11 mouse cellular contexts compared by ENCODE assay signal in genomic region chr19:46971712-46972111, GRCm38 (mm10). TPM values are rescaled to one million over a fixed set of nuclear protein-coding genes. Genes with fewer than 3 reads are reported as not detected.
DNase-seq lines count a peak whose midpoint lies in the region; ATAC-seq and TF ChIP-seq lines count a peak whose summit lies in the region.
"Had no signal": no experiment of that assay in that cellular context is flagged by ENCODE, and none has a peak within 500 bp of the region (broad histone marks: within the 10 kb centered on the region; RNA-seq: fewer than 3 reads in every experiment).

No protein-coding gene starts in this region.

- no peak for DNase-seq in liver, adult 2 months (ENCODE audit: extremely low read depth, low read depth, low spot score)
- no peak for DNase-seq in liver
- peak; percentile 40 for DNase-seq in forebrain, embryonic 14.5 days (ENCODE audit: low spot score)
- no peak for DNase-seq in liver, embryonic 13.5 days
- DNase-seq in natural killer cell, adult 2 months (ENCODE audit: low spot score in 2 of 2) = no peak
- no peak for DNase-seq in thymus, postnatal 10 days (ENCODE audit: low spot score in 2 of 2)
- DNase-seq: adrenal gland, postnatal 10 days; cerebellum, postnatal 10 days; lung, postnatal 14 days had no signal

- no peaks in the 10 kb centered on the region for H3K79me2 ChIP-seq in liver, adult 2 months (ENCODE audit: control insufficient read depth, insufficient read depth, low read length)

- TF ChIP-seq POLR2A in liver, adult 2 months (IDR thresholded peaks at IDR 0.05; ENCODE audit: extremely low read depth, insufficient read depth, low read length) = no peak

- no peaks in the 10 kb centered on the region for H3K27me3 ChIP-seq in liver, adult 2 months (ENCODE audit: control insufficient read depth, insufficient read depth, low read length)
- H3K27me3 ChIP-seq in forebrain, embryonic 14.5 days (replicated peaks; ENCODE audit: control insufficient read depth, insufficient read depth, low read length) = no peaks in the 10 kb centered on the region
- no peaks in the 10 kb centered on the region for H3K27me3 ChIP-seq in liver, embryonic 13.5 days
- no peaks in the 10 kb centered on the region for H3K27me3 ChIP-seq in stomach, embryonic 14.5 days (ENCODE audit: control insufficient read depth, insufficient read depth, low read length)

- no peaks in the 10 kb centered on the region for H3K9me3 ChIP-seq in forebrain, embryonic 14.5 days (replicated peaks; ENCODE audit: control insufficient read depth, low read length)
- H3K9me3 ChIP-seq in liver, embryonic 13.5 days (replicated peaks) = no peaks in the 10 kb centered on the region
- no peaks in the 10 kb centered on the region for H3K9me3 ChIP-seq in stomach, embryonic 14.5 days (ENCODE audit: control insufficient read depth, low read depth, low read length)

- ATAC-seq in forebrain, embryonic 14.5 days = peak; percentile 45; the same call in 1 of the 2 replicates
- no peak for ATAC-seq in liver, embryonic 13.5 days (ENCODE audit: low read depth)
- no peak for ATAC-seq in stomach, embryonic 14.5 days (ENCODE audit: insufficient number of reproducible peaks, insufficient read depth, low FRiP score, low read depth)

- 80% methylated on average over 9 of the region's 9 CpGs for WGBS in liver, adult 2 months
- WGBS in forebrain, embryonic 14.5 days = 60% methylated on average over 9 of the region's 9 CpGs
- WGBS in liver, embryonic 13.5 days (ENCODE audit: insufficient replicate concordance) = 70% methylated on average over 9 of the region's 9 CpGs
- 56% methylated on average over 9 of the region's 9 CpGs for WGBS in stomach, embryonic 14.5 days

- peak overlapping the region; percentile 79; the same call in 1 of the 2 replicates for H3K27ac ChIP-seq in liver, adult 2 months (replicated peaks; ENCODE audit: insufficient read depth, low read depth, low read length)
- peak overlapping the region; percentile 87 for H3K27ac ChIP-seq in forebrain, embryonic 14.5 days (ENCODE audit: low read depth, low read length)
- peak overlapping the region; percentile 47 for H3K27ac ChIP-seq in liver, embryonic 13.5 days
- peak overlapping the region; percentile 79 for H3K27ac ChIP-seq in stomach, embryonic 14.5 days (ENCODE audit: low read length)

- no peaks in the 10 kb centered on the region for H3K36me3 ChIP-seq in liver, adult 2 months (ENCODE audit: control insufficient read depth, insufficient read depth, low read length)
- no peaks in the 10 kb centered on the region for H3K36me3 ChIP-seq in forebrain, embryonic 14.5 days (ENCODE audit: control insufficient read depth, insufficient read depth, low read length)
- no peaks in the 10 kb centered on the region for H3K36me3 ChIP-seq in liver, embryonic 13.5 days
- H3K36me3 ChIP-seq in stomach, embryonic 14.5 days (ENCODE audit: control insufficient read depth, insufficient read depth, low read length) = no peaks in the 10 kb centered on the region

- H3K9ac ChIP-seq in liver, adult 2 months (ENCODE audit: low read depth, low read length) = no peak overlapping the region
- peak overlapping the region; percentile 29; the same call in 1 of the 2 replicates for H3K9ac ChIP-seq in forebrain, embryonic 14.5 days (ENCODE audit: low read length)
- no peak overlapping the region for H3K9ac ChIP-seq in liver, embryonic 13.5 days
- no peak overlapping the region for H3K9ac ChIP-seq in stomach, embryonic 14.5 days (replicated peaks; ENCODE audit: low read depth, low read length)

- peaks cover 30% of the 10 kb centered on the region for H3K4me1 ChIP-seq in liver, adult 2 months (ENCODE audit: control insufficient read depth, insufficient read depth, low read length)
- H3K4me1 ChIP-seq in forebrain, embryonic 14.5 days (ENCODE audit: control insufficient read depth, insufficient read depth, low read length) = peaks cover 15% of the 10 kb centered on the region
- H3K4me1 ChIP-seq in liver, embryonic 13.5 days (replicated peaks) = peaks cover 48% of the 10 kb centered on the region
- H3K4me1 ChIP-seq in stomach, embryonic 14.5 days (ENCODE audit: control insufficient read depth, insufficient read depth, low read length) = no peaks in the 10 kb centered on the region

- no peak overlapping the region for H3K4me3 ChIP-seq in liver, adult 2 months (ENCODE audit: insufficient read depth, low read depth, low read length)
- H3K4me3 ChIP-seq in forebrain, embryonic 14.5 days (ENCODE audit: low read depth, low read length) = no peak overlapping the region
- H3K4me3 ChIP-seq in liver, embryonic 13.5 days (replicated peaks) = no peak overlapping the region
- H3K4me3 ChIP-seq in stomach, embryonic 14.5 days (ENCODE audit: low read depth, low read length) = no peak overlapping the region

- 0 out of 2 replicates have a peak overlapping the region, but pooled peaks have one; percentile 1 for H3K4me2 ChIP-seq in forebrain, embryonic 14.5 days (ENCODE audit: low read length)
- H3K4me2 ChIP-seq in liver, embryonic 13.5 days = no peak overlapping the region
- H3K4me2 ChIP-seq in stomach, embryonic 14.5 days (replicated peaks; ENCODE audit: low read depth, low read length) = no peak overlapping the region

- no peak for TF ChIP-seq CTCF in liver, adult 2 months (IDR thresholded peaks at IDR 0.05; ENCODE audit: low read depth, low read length)

RNA-seq across cellular contexts. Expression of gene Ina, which starts 42.8 kb away (rescaled TPM):
- total RNA-seq in liver, adult 2 months (2014; rRNA removed) = under 0.01 TPM in 1 of 2 replicates, not detected in the other
- polyA plus RNA-seq in liver, adult 2 months (2012; rRNA removed) = not detected in 2 replicates
- 253 and 297 TPM in 2 replicates for polyA plus RNA-seq in forebrain, embryonic 14.5 days (2014; fragmentation: Nextera tagmentation; extraction: Ambion mirVana)
- 0.58 and 0.71 TPM in 2 replicates for polyA plus RNA-seq in liver, embryonic 13.5 days (2015; fragmentation: Nextera tagmentation; extraction: Ambion mirVana)
- polyA plus RNA-seq in stomach, embryonic 14.5 days (2014; fragmentation: Nextera tagmentation; extraction: Ambion mirVana) = 16.0 and 18.7 TPM in 2 replicates
- total RNA-seq: hematopoietic stem cell, adult 5-6 weeks had no signal

RNA-seq across cellular contexts. Expression of gene Nt5c2, which starts 43.2 kb away (rescaled TPM):
- total RNA-seq in liver, adult 2 months (2014; rRNA removed) = 12.6 and 14.8 TPM in 2 replicates
- 7.4 and 7.5 TPM in 2 replicates for polyA plus RNA-seq in liver, adult 2 months (2012; rRNA removed)
- 84.2 and 86.2 TPM in 2 replicates for polyA plus RNA-seq in forebrain, embryonic 14.5 days (2014; fragmentation: Nextera tagmentation; extraction: Ambion mirVana)
- polyA plus RNA-seq in liver, embryonic 13.5 days (2015; fragmentation: Nextera tagmentation; extraction: Ambion mirVana) = 61.0 and 69.1 TPM in 2 replicates
- polyA plus RNA-seq in stomach, embryonic 14.5 days (2014; fragmentation: Nextera tagmentation; extraction: Ambion mirVana) = 84.2 and 106 TPM in 2 replicates

Comparison
In these comparisons a context has a peak if more than half of its experiments do, and no peak if none do; other contexts are left out.
1. RNA of gene Ina, which starts 42.8 kb away (polyA plus RNA-seq): 253 to 297 TPM in forebrain, embryonic 14.5 days; 16.0 to 18.7 TPM in stomach, embryonic 14.5 days, 0.58 to 0.71 TPM in liver, embryonic 13.5 days and not detected in liver, adult 2 months; every median in the first group is over 10 times any median in the second.
2. Peak in every context shown above with its lines, with median percentiles within 50 percentile points of each other: H3K27ac ChIP-seq.